Mouse (Mus musculus) CD8-positive naive resting alpha-beta T cell, adult 2 months (primary cell): Measurements from ENCODE around the gene Hils1.
"Not testable (repeated sequence)": the region's sequence is repeated elsewhere in the genome, so short reads cannot be mapped to it uniquely, and the experiment has no call there.

Experiments
- DNase-seq, 2 experiments: peaks; one replicate each; pipeline ENCODE4 v3.0.0; 2022; ENCODE audit warnings: low read depth in 2 of 2, low spot score in 2 of 2

The Hils1 gene

GRCm38 (mm10) chr11:95002705-95003104, 35.3 kb downstream of the Hils1 start:
- no peak for DNase-seq

- DNase-seq = no peak
Measured at GRCm38 (mm10) chr11:95004136-95004936, 36.9 kb downstream of the Hils1 start.

GRCm38 (mm10) chr11:95004937-95005198, 37.5 kb downstream of the Hils1 start:
- DNase-seq = no peak

GRCm38 (mm10) chr11:95006038-95006437, 38.6 kb downstream of the Hils1 start:
- no peak for DNase-seq

GRCm38 (mm10) chr11:95006525-95007219, 39.3 kb downstream of the Hils1 start:
- DNase-seq = peak in 1 of 2 experiments; percentile 49

DNA sequence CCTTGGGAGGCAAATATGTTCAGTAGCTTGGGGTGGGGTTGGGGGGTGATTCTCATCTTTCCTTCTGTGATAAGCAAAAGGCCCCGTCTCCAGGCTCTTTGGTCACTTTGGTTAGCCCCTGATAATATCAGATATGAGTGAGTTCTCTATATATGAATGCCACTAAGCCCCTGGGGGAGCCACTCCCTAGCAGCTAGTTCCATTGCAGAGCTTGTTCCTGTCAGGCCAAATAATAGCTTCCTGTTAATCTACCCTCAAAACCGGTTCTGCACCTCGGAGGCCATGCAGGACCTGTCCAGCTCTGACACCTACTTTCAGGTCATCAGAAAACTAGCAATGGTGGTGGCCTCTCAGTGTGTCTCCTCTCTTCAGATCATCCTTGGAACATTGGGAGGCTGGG, 40.0 kb downstream of the Hils1 start:
- DNase-seq = no peak

DNA sequence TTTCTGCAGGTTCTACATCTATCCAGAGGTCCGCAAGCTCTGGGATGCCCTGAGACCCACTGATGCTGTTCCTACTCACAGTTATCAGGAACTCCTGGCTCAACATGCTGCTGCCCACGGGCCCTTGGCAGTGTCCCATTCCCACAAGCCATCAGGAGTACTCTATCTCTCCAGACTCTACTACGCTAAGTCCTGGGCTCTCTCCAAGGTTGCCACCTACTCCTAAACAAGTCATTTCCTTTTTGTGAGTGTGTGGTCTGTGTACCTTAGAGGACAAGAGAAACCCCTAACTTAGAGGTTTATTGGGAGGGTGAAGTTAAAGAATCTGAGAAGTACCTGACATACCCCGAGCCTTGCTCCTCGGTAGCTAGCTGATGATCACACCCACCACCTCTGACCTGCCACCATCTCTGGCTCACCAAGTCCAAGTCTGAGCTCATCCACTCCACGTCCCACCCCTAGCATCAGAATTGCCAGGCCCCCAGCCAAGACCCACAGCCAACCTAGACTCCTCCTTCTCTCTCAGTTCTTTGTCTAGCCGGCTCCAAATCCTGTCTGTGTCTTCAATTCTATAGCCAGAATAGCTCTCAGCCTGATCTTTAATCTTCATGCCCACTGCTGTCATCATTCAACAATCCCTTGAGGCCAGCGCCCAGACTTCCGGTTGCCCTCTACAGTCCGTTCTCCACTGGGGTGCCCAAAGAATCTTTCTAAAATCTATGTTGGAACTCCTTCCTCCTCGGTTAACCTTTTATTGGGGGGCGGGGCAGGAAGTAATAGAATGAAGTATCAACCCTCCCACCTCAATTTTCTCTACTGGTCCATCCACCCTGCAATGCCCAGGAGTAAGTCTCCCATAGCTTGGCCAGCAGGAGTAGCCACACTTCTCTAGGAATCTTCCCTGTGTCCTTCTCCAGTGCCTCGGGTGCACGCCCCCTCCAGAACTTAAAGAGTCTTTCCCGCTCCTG, 41.6 kb downstream of the Hils1 start:
- DNase-seq = no peak

- DNase-seq = no peak
Measured at GRCm38 (mm10) chr11:95009629-95010014, 42.2 kb downstream of the Hils1 start, which contains the start of gene Samd14. TSS of gene Samd14 (plus strand) at chr11:95009879.

GRCm38 (mm10) chr11:95010141-95010739, 42.8 kb downstream of the Hils1 start:
- DNase-seq = no peak

DNA sequence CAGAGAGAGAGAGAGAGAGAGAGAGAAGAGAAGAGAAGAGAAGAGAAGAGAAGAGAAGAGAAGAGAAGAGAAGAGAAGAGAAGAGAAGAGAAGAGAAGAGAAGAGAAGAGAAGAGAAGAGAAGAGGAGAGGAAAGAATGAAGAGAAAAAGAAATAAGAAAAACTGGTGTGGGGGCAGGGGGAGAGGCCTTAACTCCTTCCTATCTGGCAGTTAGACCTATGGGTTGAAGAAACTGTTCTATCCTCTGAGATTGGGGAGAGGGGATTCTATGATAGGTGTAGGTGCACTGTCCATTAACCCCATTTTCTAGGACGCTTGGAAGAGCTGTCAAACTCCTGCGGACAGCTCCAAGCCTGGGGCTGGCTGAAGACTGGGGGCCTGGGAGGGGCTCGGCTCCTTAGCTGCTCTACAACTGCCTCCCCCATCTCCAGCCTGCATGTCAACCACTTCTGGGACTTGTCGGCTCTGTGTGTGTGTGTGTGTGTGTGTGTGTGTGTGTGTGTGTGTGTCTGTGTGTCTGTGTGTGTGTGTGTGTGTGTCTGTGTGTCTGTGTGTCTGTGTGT, 43.5 kb downstream of the Hils1 start:
- not testable (repeated sequence) for DNase-seq

- no peak for DNase-seq
Measured at GRCm38 (mm10) chr11:95011416-95011815, 44.0 kb downstream of the Hils1 start.

- no peak for DNase-seq
Measured at GRCm38 (mm10) chr11:95012075-95012474, 44.7 kb downstream of the Hils1 start.

DNA sequence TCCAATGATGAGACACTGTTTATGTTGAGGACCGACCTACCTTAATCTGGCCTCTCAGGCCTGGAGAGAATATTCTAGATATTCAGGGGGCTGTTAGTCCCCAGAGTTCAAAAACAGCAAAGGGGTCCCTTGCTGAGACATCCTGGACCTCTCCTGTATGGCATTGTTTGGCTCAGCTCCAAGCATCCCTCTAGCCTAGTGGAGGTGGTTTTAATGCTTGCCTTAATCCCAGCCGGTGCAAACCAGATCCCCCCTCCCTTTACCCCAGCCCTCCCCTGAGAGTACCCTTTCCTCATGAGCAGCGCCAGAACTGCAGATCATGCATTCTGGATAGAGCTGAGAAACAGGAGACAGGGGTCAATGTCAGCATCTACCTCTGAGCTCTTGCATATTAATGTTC, 45.1 kb downstream of the Hils1 start:
- DNase-seq = no peak

- DNase-seq = no peak
Measured at GRCm38 (mm10) chr11:95015484-95015883, 48.1 kb downstream of the Hils1 start.
